Comparison of ENCODE assay signal across 11 mouse cellular contexts in genomic region chr1:74103654-74104353, GRCm38 (mm10). TPM values are rescaled to one million over a fixed set of nuclear protein-coding genes. Genes with fewer than 3 reads are reported as not detected.
DNase-seq lines count a peak whose midpoint lies in the region; ATAC-seq and TF ChIP-seq lines count a peak whose summit lies in the region.
"Had no signal": no experiment of that assay in that cellular context is flagged by ENCODE, and none has a peak within 500 bp of the region (broad histone marks: within the 10 kb centered on the region; RNA-seq: fewer than 3 reads in every experiment).

No protein-coding gene starts in this region.

- peak overlapping the region; percentile 50; the same call in 1 of the 2 replicates for H3K27ac ChIP-seq in heart, embryonic 10.5 days
- H3K27ac ChIP-seq in brown adipose tissue, adult 24 weeks (replicated peaks; ENCODE audit: low read depth, low read length), result peak overlapping the region; percentile 78
- peak overlapping the region; percentile 5; the same call in 1 of the 2 replicates for H3K27ac ChIP-seq in heart, postnatal 0 days (ENCODE audit: low read depth)
- H3K27ac ChIP-seq in midbrain, embryonic 13.5 days, result peak overlapping the region; percentile 82
- H3K27ac ChIP-seq in left cerebral cortex, adult 2 months, result no peak overlapping the region

- no peak for DNase-seq in heart, embryonic 10.5 days (ENCODE audit: low spot score)
- DNase-seq in heart, postnatal 36 days, result no peak
- no peak for DNase-seq in heart, postnatal 0 days (ENCODE audit: low spot score)
- no peak for DNase-seq in left cerebral cortex, adult 2 months (ENCODE audit: extremely low spot score in 1 of 2, low spot score in 2 of 2)
- DNase-seq in thymus, postnatal 25 days, result no peak
- DNase-seq in urinary bladder, postnatal 14 days (ENCODE audit: low spot score), result no peak
- DNase-seq: kidney, postnatal 10 days had no signal

- no peak overlapping the region for H3K4me2 ChIP-seq in heart, postnatal 0 days (ENCODE audit: low read depth, low read length)
- no peak overlapping the region for H3K4me2 ChIP-seq in midbrain, embryonic 13.5 days (replicated peaks)

- TF ChIP-seq CTCF in heart, postnatal 0 days (IDR thresholded peaks at IDR 0.05; ENCODE audit: low read depth), result no peak
- no peak for TF ChIP-seq CTCF in left cerebral cortex, adult 2 months (IDR thresholded peaks at IDR 0.05)

- peaks cover 71% of the 10 kb centered on the region for H3K27me3 ChIP-seq in heart, embryonic 10.5 days (ENCODE audit: insufficient read depth, poor library complexity, severe bottlenecking)
- peaks cover 4% of the 10 kb centered on the region; the same call in 1 of the 2 replicates for H3K27me3 ChIP-seq in heart, postnatal 0 days (ENCODE audit: control insufficient read depth, insufficient read depth, low read length)
- peaks cover 21% of the 10 kb centered on the region for H3K27me3 ChIP-seq in midbrain, embryonic 13.5 days

- no peaks in the 10 kb centered on the region for H3K9me3 ChIP-seq in heart, embryonic 10.5 days
- no peaks in the 10 kb centered on the region for H3K9me3 ChIP-seq in heart, postnatal 0 days (replicated peaks; ENCODE audit: control insufficient read depth, low read length)
- no peaks in the 10 kb centered on the region for H3K9me3 ChIP-seq in midbrain, embryonic 13.5 days

- ATAC-seq in heart, postnatal 0 days (ENCODE audit: insufficient read depth, low read depth), result peak; percentile 57
- peak; percentile 73 for ATAC-seq in midbrain, embryonic 13.5 days

- 30% methylated on average over 6 of the region's 6 CpGs for WGBS in heart, embryonic 10.5 days
- WGBS in heart, postnatal 0 days, result 40% methylated on average over 6 of the region's 6 CpGs
- 4% methylated on average over 6 of the region's 6 CpGs for WGBS in midbrain, embryonic 13.5 days

- H3K4me3 ChIP-seq in heart, embryonic 10.5 days, result no peak overlapping the region
- H3K4me3 ChIP-seq in brown adipose tissue, adult 24 weeks (ENCODE audit: insufficient read depth, low read depth, low read length), result peak overlapping the region; percentile 24; the same call in 1 of the 2 replicates
- no peak overlapping the region for H3K4me3 ChIP-seq in heart, postnatal 0 days (ENCODE audit: low read depth, low read length)
- no peak overlapping the region for H3K4me3 ChIP-seq in midbrain, embryonic 13.5 days (replicated peaks)
- H3K4me3 ChIP-seq in left cerebral cortex, adult 2 months, result no peak overlapping the region

- intact Hi-C loops in heart, postnatal 36 days (cut with DNase I), result no loop called here
- intact Hi-C loops in left cerebral cortex, adult 2 months (cut with DNase I), result no loop called here

- peaks cover 51% of the 10 kb centered on the region for H3K4me1 ChIP-seq in heart, embryonic 10.5 days
- peaks cover 7% of the 10 kb centered on the region for H3K4me1 ChIP-seq in brown adipose tissue, adult 24 weeks (ENCODE audit: control insufficient read depth, insufficient read depth, insufficient read length, low read length)
- peaks cover 52% of the 10 kb centered on the region for H3K4me1 ChIP-seq in heart, postnatal 0 days (ENCODE audit: control insufficient read depth, insufficient read depth)
- peaks cover 46% of the 10 kb centered on the region for H3K4me1 ChIP-seq in midbrain, embryonic 13.5 days (replicated peaks)

- no peak overlapping the region for H3K9ac ChIP-seq in heart, postnatal 0 days (replicated peaks; ENCODE audit: low read depth, low read length)
- no peak overlapping the region for H3K9ac ChIP-seq in midbrain, embryonic 13.5 days (replicated peaks)

- no peak for TF ChIP-seq EP300 in heart, postnatal 0 days (IDR thresholded peaks at IDR 0.05; ENCODE audit: low read depth)

- H3K36me3 ChIP-seq in heart, embryonic 10.5 days, result no peaks in the 10 kb centered on the region
- no peaks in the 10 kb centered on the region for H3K36me3 ChIP-seq in heart, postnatal 0 days (replicated peaks; ENCODE audit: control insufficient read depth, insufficient read depth, low read length)
- no peaks in the 10 kb centered on the region for H3K36me3 ChIP-seq in midbrain, embryonic 13.5 days

RNA-seq across cellular contexts. Expression of gene Tns1, which starts 20.4 kb away (rescaled TPM):
- 49.8 and 75.4 TPM in 2 replicates for polyA plus RNA-seq in heart, embryonic 10.5 days (2016; fragmentation: Nextera tagmentation; extraction: Ambion mirVana)
- total RNA-seq in heart, postnatal 36 days (2021), result 100 to 1,000 TPM; 672 to 786 TPM
- 237 and 280 TPM in 2 replicates for polyA plus RNA-seq in brown adipose tissue, adult 24 weeks (2012; ENCODE audit: insufficient read depth, insufficient read length, missing spikeins)
- 458 and 512 TPM in 2 replicates for total RNA-seq in heart, postnatal 0 days (2014; rRNA removed; ENCODE audit: low replicate concordance)
- 108 and 125 TPM in 2 replicates for polyA plus RNA-seq in heart, postnatal 0 days (2015; fragmentation: Nextera tagmentation; extraction: Ambion mirVana)
- polyA plus RNA-seq in midbrain, embryonic 13.5 days (2015; fragmentation: Nextera tagmentation; extraction: Ambion mirVana), result 9.6 and 13.2 TPM in 2 replicates
- 10 to 100 TPM; 43.5 to 46.4 TPM for total RNA-seq in left cerebral cortex, adult 2 months (2021)

RNA-seq across cellular contexts. Expression of gene Rufy4, which starts 21.5 kb away (rescaled TPM):
- polyA plus RNA-seq in heart, embryonic 10.5 days (2016; fragmentation: Nextera tagmentation; extraction: Ambion mirVana), result 0.16 and 0.23 TPM in 2 replicates
- total RNA-seq in heart, postnatal 36 days (2021), result 1 to 10 TPM in 1 of 2 experiments, under 1 TPM in 1; 0.69 to 1.2 TPM
- polyA plus RNA-seq in brown adipose tissue, adult 24 weeks (2012; ENCODE audit: insufficient read depth, insufficient read length, missing spikeins), result 1.8 and 2.1 TPM in 2 replicates
- 0.58 TPM in 1 of 2 replicates, not detected in the other for total RNA-seq in heart, postnatal 0 days (2014; rRNA removed; ENCODE audit: low replicate concordance)
- polyA plus RNA-seq in heart, postnatal 0 days (2015; fragmentation: Nextera tagmentation; extraction: Ambion mirVana), result 0.37 and 0.52 TPM in 2 replicates
- 0.31 and 0.42 TPM in 2 replicates for polyA plus RNA-seq in midbrain, embryonic 13.5 days (2015; fragmentation: Nextera tagmentation; extraction: Ambion mirVana)
- under 1 TPM in 1 of 2 experiments, not detected in 1; 0.19 TPM for total RNA-seq in left cerebral cortex, adult 2 months (2021)
- polyA plus RNA-seq: liver, embryonic 16.5 days; small intestine, adult 2 months had no signal

RNA-seq across cellular contexts. Expression of gene Cxcr2, which starts 50.0 kb away (rescaled TPM):
- 0.09 and 0.20 TPM in 2 replicates for polyA plus RNA-seq in heart, embryonic 10.5 days (2016; fragmentation: Nextera tagmentation; extraction: Ambion mirVana)
- under 1 TPM; 0.16 to 0.17 TPM for total RNA-seq in heart, postnatal 36 days (2021)
- polyA plus RNA-seq in brown adipose tissue, adult 24 weeks (2012; ENCODE audit: insufficient read depth, insufficient read length, missing spikeins), result not detected in 2 replicates
- not detected in 2 replicates for total RNA-seq in heart, postnatal 0 days (2014; rRNA removed; ENCODE audit: low replicate concordance)
- 0.08 and 0.15 TPM in 2 replicates for polyA plus RNA-seq in heart, postnatal 0 days (2015; fragmentation: Nextera tagmentation; extraction: Ambion mirVana)
- 0.09 TPM in 2 replicates for polyA plus RNA-seq in midbrain, embryonic 13.5 days (2015; fragmentation: Nextera tagmentation; extraction: Ambion mirVana)
- total RNA-seq in left cerebral cortex, adult 2 months (2021), result not detected
